Mouse (Mus musculus) brain, adult 2 months (tissue): Measurements from ENCODE around the gene Etv4.
A peak's percentile ranks its signal among the peaks of the same experiment; 100 is the strongest.

Experiments
- DNase-seq: peaks from one replicate; pipeline ENCODE4 v3.0.0; 2011; ENCODE audit warnings: low read depth, low spot score

Etv4 gene

GRCm38 (mm10) chr11:101786651-101787050 lies 1.5 kb upstream of the Etv4 start:
- no peak for DNase-seq

GRCm38 (mm10) chr11:101785852-101786205 lies 658 bp upstream of the Etv4 start:
- no peak for DNase-seq

GRCm38 (mm10) chr11:101784488-101785142 lies 556 bp downstream of the Etv4 start:
- DNase-seq, result peak; percentile 76

- DNase-seq, result no peak
Measured at GRCm38 (mm10) chr11:101784072-101784471, 1.1 kb downstream of the Etv4 start.

- DNase-seq, result no peak
Measured at GRCm38 (mm10) chr11:101783584-101783983, 1.6 kb downstream of the Etv4 start.

GRCm38 (mm10) chr11:101783135-101783534 lies 2.0 kb downstream of the Etv4 start:
- no peak for DNase-seq

- no peak for DNase-seq
Measured at GRCm38 (mm10) chr11:101776846-101777245, 8.3 kb downstream of the Etv4 start.

- peak; percentile 48 for DNase-seq
Measured at GRCm38 (mm10) chr11:101772449-101772848, 12.7 kb downstream of the Etv4 start.

GRCm38 (mm10) chr11:101772027-101772426 lies 13.1 kb downstream of the Etv4 start:
- no peak for DNase-seq

- DNase-seq, result no peak
Measured at GRCm38 (mm10) chr11:101770266-101770665, 14.9 kb downstream of the Etv4 start.

GRCm38 (mm10) chr11:101768721-101769120 lies 16.4 kb downstream of the Etv4 start:
- no peak for DNase-seq

- DNase-seq, result no peak
Measured at GRCm38 (mm10) chr11:101767326-101767725, 17.8 kb downstream of the Etv4 start.

- no peak for DNase-seq
Measured at GRCm38 (mm10) chr11:101764546-101764945, 20.6 kb downstream of the Etv4 start.

- DNase-seq, result peak; percentile 85
Measured at GRCm38 (mm10) chr11:101763723-101764122, 21.4 kb downstream of the Etv4 start.

GRCm38 (mm10) chr11:101759530-101759929 lies 25.6 kb downstream of the Etv4 start:
- no peak for DNase-seq

GRCm38 (mm10) chr11:101758431-101758830 lies 26.7 kb downstream of the Etv4 start:
- DNase-seq, result peak; percentile 83

GRCm38 (mm10) chr11:101757366-101757765 lies 27.8 kb downstream of the Etv4 start:
- no peak for DNase-seq

- DNase-seq, result peak; percentile 82
Measured at GRCm38 (mm10) chr11:101756616-101757015, 28.6 kb downstream of the Etv4 start.

- no peak for DNase-seq
Measured at GRCm38 (mm10) chr11:101733596-101733995, 51.6 kb downstream of the Etv4 start.

GRCm38 (mm10) chr11:101732518-101733440 lies 52.4 kb downstream of the Etv4 start, which contains the start of gene Dhx8:
TSS of gene Dhx8 (plus strand) at chr11:101732919.
- peak; percentile 100 for DNase-seq

GRCm38 (mm10) chr11:101729308-101729707 lies 55.9 kb downstream of the Etv4 start:
- peak; percentile 29 for DNase-seq

- DNase-seq, result no peak
Measured at GRCm38 (mm10) chr11:101726765-101727164, 58.4 kb downstream of the Etv4 start.

GRCm38 (mm10) chr11:101725043-101725442 lies 60.1 kb downstream of the Etv4 start:
- peak; percentile 13 for DNase-seq
